Mouse (Mus musculus) layer of hippocampus, adult 11-12 months (tissue): ENCODE measurements around the gene Trp53i11.

Experiments
- DNase-seq: peaks from one replicate; pipeline ENCODE4 v3.0.0; 2022; ENCODE audit warnings: low spot score

Gene Trp53i11

DNA sequence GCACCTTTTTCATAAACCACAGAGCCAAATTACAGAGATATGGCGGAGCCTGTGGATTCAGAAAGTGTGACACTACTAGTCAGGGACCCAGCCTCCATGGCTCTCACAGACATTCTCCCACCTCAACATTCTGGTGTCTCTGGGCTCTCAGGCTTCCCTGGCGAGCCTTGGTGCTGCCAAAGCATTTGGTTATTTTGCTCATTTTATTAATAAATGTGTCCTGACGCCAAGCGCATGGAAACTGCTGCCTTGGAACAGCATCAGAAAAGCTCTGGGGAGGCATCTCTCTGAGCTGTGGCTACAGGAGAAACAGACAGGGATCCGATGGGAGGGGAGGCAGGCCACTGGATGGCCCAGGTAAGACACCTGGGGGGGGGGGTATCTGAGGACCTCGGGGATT is 15.4 kb upstream of the Trp53i11 start:
- DNase-seq = no peak

DNA sequence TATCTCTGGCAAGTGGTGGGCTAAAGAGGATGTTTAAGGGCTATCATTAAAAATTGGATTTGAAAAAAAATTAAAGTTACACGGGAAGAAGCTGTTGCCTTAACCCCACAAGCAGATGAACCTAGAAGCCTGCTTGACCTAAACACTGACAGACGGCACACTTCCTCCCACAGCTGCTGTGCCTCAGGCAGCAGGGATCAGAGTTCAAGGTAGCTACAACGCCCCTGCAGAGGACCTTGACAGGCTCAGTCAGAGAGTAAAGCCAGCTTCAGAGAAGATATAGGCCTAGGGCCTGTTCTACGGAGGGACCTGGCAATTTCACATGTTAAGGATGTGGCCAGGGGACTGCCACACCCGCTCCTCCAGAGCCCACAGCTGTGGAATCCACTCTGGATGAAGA is 14.9 kb upstream of the Trp53i11 start:
- no peak for DNase-seq

DNA sequence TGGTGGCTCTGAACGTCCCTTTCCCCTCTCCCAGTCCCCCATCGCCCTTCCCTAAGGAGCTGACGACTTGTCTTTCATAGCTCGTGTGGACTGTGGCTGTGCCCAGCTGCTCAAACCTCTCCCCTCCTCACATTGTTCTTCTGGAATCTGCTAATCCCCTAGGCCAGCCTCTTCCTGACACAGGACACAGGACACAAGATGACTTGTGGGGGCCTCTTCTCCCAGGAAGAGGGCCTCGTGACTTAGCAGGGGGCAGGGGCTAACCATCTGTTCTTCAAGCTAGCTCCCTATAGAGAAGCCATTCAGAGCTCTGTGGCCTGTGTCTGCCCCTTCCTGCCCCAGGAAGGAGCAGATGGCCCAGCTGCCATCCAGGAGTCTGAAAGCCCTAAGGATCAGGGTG is 13.2 kb upstream of the Trp53i11 start:
- DNase-seq = no peak

DNA sequence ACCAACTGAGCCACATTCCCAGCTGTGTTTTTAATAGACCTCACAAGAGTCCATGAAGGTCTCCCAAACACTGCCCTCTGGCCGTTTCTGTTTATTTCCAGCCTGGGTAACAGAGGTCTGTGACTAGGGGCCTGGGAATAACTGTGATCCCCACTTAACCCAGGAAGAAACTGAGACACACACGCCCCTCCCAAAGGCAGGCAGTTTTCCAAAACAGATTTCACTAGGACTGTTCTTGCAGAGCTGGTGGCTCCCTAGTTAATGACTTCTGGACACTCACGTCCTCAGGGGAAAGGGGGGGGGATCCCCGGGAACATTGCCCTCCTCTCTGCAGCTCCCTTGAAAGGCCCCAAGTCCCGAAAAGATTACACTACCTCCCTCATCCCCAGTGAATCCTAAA is 12.1 kb upstream of the Trp53i11 start:
- DNase-seq = no peak

DNA sequence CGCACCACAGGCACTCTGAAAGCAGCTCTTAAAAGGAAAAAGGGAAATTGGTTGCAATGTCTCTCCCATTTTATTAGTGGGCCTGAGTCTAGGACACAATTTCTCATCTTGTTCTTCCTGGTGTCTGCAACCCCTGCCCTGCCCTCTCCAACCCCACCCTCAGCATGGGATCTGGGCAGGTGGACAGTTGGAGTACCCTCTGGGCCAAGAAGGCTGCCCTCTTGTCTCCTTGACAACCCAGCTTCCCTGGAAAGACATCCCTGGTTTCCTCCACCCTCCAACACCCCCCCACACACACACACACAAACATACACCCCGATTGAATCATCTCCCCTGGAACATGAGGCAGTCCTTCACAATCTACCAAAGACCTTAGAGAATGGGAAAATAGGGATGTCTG is 11.6 kb upstream of the Trp53i11 start:
- no peak for DNase-seq

DNA sequence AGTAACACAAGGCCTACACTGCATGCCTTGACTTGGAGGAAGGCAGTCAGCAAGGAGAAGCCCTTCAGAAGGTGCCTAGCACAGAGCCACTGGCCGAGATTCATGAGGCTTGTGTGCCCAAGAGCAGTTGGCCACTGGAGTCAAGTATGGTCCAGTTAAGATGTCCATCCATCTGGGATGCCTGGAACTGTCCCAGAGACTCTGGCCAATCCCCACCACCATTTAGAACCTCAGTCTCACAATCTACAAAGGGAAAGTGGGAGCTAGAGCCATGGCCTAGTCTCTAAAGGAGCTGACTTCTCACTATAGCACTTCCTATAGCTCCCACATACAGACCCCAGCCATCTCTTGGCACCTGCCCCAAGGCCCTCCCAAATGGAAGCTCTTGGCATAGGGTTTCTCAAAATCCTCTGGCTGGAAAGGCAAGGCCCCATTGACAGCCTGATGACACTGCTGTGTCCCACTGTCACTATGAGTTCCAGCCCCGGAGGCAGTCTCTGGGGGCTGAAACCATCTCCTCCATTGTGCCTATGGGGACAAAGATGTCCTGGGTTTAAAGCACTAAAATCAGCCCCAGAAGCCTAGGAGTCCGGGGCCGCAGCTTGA is 11.1 kb upstream of the Trp53i11 start:
- DNase-seq = no peak

DNA sequence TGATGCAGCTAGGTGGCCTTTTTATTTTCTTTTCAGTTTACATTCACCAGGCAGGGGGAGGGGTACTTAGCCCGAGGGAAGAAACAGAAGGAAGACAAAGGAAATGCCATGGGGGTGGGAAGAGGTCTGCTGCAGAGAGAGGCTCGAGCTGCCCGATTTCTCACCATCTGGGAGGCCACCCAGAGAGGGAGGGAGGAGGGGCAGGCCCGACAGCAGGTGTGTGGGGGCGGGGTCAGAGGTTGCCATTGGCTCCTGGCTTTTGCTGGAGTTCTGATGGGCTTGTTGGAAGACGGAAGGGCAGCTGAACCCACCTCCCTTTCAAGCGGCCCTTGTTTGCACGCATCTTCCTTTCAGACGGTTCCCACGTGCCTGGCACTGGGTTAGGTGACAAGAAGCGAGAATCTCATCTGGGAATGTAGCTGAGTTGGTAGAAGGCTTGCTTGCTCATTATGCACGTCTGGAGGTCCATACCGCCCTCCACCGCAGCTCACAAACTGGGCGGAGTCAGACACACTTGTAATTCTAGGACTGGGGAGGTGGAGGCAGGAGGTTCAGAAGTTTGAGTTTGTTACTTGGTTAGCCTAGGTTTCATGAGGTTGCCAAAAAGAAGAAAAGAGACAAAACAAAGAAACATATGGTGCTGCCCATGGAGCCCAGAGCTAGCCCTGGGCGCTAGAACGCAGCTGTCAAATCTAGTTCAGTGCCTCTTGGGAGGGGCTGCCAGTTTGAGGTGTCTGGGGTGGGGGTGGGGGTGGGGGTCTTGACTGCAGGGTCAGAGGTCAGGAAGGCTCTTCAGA is 10.3 kb upstream of the Trp53i11 start:
- DNase-seq = no peak

DNA sequence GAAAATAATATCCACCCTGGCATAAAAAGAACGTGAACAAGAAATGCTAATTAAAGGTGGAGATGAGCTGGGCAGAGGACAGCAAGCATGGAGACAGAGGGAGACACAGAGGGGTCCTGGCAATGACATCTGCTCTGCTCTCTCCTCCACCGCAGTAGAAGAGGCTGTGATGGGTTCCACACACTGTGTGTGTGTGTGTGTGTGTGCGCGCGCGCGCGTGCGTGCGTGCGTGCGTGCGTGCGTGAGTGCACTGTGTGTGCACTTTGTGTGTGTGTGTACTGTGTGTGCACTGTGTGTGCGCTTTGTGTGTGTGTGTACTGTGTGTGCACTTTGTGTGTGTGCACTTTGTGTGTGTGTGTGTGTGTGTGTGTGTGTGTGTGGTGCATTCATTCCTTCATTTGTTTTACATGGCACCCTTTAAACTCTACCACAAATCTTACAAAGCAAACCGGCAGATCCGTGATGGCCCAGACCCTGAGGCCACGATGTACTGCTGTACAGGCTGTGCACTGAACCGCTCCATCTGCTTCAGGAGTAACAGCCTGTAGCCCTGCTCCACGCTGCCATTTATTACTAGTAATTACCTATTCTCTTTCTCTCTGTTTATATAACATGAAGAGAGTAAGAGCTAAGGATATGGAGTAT is 9.6 kb upstream of the Trp53i11 start:
- no peak for DNase-seq

DNA sequence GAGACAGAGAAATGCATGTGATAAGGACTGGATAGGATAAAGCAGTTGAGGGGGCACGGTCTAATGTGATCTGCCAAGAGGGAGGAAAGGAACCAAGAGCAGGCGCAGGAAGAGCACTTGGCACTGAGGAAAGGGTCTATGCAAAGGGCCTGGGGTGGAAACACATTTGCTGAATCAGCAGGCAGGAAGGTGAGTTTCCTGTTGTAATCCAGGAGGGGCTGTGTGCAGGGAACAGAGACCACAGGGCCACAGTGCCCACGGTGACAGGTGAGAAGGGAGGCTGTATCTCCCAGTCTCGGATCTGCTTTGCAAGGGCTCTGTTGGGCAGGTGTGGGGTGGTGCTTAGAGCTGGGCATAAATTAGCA is 9.1 kb upstream of the Trp53i11 start:
- no peak for DNase-seq

DNA sequence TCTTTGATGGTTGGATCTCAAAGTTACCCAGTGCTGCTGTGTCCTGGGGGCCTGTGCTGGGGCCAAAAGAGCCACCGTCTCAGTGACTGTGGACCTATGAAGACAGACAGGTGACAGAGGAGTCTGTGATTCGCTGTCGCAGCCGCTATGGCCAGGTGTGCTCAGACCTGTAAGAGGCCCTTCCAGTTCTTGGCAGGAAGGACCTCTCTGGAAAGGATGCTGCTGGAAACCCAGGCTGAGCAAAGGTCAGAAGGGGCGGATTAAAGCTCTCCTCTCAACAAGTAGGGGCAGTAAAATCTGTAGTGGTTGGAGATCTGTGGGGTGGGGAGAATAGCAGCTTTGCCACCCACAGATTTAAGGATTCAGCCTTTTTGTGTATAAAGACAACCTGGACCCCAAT is 7.7 kb upstream of the Trp53i11 start:
- DNase-seq = no peak

DNA sequence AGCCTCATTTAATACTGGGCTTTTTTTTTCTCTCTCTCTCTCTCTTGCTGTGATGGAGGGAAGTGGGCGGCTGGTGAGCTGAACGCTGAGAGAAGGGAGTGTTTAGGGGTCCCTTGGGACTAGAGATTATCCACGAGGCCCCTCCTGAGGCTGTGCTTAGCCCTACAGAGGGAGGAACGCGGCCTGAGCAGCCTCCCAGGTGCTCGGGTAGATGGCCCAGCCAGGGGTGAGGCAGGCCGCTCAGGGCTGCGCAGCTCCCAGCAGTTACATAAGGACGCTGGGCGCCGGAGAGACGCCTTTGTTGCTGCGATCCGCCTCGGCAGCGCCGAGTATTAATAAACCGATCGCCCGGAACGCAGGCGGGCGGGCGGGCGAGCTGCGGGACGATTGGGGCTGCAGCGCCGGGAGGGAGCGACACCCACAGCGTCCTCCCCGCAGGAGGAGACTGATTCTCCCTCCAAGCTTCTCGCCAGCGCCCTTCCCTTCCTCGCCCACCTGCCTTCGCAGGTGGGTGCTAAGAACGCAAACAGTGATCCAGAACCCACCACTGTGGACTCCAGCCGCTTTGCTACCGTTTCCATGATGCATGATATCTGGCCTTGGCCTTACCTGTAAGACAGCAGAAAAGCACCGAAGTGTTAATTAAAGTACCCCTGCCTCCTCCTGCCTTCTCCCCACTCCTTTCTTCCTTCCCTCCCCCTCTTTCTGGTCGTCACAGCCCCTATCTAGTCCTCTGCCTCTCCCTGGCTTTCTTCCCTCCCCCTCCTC is 7.1 kb upstream of the Trp53i11 start:
- peak; percentile 70 for DNase-seq

DNA sequence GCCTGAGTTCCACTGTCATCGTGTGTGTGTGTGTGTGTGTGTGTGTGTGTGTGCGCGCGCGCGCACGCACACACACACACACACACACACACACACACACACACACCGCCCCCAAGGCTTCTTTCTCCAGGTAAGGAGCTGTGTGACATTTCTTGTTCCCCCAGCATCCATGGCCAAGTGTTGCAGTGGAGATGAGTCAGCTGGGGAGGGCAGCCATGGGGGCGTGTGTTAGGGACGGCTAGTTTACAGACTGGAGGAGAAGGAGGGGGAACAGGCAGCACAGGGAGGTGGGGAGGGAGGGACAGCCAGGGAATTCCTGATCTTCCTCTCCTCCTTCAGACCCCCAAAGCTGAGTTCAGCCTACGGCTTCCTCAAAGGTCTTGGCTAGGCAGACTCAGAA is 4.5 kb upstream of the Trp53i11 start:
- DNase-seq = no peak

DNA sequence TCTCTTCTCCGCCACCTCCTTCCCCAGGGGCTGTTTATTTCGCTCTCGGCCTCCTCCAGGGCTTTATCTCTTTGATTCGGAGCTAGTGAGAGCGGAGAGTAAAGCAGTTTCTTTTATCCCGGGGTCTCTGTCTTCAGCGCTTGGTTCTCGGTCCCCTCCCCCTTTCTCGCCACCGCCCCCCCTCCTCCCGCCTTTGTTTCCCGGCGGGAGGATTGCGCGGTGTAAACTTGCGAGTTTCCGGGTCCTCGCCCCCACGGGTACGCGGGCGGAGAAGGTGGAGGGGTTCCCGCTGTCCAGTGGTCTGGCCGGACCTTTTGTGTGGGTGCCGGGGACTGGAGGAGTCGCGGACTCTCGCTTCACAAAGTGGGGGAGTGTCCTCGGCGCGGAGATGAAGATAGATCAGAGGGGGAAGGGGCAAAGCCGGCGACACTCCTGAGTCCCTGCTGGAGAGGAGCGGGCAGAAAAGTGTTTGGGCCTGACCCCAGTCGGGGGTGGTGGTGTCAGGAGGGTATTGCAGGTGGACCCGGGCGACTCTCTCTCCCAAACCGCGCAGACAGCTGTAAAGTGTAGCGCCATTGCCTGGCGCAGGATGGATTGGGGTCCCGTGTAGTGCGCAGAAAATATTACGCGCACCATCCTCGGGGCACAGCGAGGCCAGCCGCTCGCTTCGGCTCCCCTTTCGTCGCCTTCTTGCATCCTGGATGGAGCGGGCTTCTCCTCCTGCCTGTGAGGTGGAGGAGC is 842 bp downstream of the Trp53i11 start:
- DNase-seq = no peak

DNA sequence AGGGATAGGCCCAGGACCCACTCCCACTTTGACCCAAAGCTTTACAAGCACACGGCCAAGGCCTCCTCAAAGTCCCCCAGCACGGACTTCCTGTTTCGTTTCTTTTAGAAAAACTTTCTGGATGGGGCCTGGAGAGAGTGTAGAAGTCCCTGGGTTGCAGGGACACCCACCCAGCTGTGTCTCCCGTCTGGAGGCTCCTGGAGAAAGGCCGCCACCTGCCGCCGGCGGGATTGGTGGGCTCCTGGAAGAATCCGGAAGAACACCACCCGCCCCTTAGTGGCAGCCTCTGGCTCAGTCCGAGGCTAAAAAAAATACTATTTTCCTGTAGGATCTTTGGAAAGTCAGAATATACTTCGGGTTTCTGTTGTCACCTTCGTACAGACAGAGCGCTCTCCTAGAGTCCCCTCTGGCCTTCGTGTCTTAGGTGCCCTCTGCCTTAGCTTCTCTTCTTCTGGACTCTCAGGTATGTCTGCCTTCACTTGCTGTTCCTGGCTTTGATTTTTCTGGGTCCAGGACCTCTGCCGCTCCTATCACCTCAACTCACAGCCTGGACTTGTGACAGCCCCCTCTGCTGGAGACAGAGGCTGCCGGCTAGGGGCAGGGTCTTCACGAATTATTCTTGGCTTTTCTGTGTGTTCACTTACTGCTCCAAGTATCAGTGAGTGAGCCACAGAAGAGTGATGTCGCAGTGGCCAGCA is 1.6 kb downstream of the Trp53i11 start:
- no peak for DNase-seq

DNA sequence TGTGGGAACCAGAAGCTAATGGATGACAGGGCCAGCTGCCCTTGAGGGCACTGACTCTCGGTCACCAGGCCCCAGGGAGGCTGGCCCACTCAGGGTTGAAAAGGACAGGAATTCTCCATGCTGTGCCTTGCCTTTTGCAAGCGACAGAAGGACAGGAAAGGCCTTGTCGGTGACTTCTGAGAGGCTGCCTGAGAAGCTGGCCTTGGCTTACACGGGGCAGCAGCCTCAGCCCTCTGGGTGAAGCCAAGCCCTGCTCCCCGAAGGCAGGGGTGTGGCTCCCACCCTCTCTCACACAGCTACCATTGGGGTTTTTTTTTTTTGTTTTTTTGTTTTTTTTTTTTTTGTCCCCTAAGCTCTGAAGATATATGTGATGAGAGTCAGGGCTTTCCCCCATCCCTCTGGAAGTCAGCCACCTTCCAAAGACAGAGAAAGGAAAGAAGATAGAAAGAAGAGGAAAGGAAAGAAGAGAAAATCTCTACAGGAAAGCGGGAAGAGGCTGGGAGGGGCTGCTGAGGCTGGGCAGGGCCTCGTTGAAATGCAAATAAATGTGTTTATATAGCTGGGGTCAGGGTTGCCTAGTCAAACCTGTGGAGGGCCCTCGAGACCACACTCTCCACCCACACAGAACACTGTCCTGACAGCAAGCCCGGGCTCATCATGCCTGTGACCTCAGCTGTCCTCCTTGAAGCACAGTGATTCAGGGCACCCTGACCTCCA is 3.6 kb downstream of the Trp53i11 start:
- DNase-seq = no peak

DNA sequence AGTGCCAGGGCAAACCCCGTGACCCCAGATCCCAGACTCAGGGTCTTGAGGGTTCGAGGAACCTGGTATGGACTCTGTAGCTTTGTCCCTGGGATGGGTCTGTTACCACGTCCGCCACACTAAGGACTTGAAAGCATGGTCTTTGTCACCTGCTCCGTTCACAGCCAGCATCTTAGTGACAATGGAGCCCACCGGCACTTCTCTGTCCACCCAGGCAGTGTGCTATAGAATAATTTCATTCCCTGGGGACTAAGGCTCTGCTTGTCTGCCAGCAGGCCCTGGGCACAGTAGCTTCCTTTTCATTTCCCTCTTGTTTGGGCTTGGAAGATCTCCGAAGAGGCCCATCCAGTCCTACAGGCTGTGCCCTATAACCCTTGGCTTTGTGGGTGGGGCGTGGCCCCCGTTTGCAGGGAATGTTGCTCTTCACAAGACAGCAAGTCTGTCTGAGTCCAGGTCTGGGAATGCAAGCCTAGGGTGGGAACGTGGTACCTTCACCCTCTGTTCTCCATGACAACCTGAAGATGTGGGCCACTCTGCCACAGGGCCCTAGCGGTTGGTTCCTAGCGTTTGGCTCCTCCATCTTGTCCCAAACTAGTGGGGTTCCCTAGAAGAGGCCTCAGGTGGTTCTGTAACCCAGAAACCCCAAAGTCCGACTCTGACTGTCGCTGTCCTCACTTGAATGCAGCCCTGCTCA is 4.3 kb downstream of the Trp53i11 start:
- no peak for DNase-seq

DNA sequence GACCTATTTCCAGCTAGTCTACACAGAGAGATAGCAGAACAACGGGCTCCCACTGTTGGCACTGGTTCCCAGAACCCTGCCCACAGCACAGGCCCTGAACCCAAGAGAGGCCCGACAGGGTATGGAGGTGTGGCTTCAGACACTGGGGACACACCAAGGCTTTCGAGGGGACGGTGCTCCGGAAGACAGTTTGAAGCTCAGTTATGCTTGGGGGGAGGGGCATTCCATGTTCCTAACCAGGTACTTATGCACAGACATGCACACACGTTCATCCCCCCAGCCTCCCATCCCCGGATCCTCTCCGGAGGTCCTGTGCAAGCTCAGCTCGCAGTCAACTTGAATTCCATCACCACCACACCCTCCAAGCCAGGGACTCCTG is 4.8 kb downstream of the Trp53i11 start:
- no peak for DNase-seq

DNA sequence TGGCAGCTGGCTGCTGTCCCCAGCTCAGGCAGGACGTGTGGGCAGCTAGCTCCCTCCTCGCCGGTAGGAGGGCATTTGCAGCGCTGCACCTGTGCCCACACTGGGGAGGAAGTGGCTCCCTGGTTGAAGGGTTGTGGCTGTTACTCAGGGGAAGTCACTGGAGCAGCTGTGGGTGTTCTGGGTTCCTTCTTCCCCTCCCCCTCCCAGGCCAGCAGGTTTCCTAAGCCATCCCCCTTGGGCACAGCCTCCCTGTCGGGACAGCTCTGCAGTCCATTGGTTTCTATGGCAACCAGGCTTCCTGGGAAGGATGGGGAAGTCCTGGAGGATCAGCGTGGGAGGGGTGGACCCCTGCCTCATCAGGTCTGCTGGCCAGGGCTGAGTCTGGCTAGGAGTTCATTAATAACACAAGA is 5.3 kb downstream of the Trp53i11 start:
- no peak for DNase-seq

DNA sequence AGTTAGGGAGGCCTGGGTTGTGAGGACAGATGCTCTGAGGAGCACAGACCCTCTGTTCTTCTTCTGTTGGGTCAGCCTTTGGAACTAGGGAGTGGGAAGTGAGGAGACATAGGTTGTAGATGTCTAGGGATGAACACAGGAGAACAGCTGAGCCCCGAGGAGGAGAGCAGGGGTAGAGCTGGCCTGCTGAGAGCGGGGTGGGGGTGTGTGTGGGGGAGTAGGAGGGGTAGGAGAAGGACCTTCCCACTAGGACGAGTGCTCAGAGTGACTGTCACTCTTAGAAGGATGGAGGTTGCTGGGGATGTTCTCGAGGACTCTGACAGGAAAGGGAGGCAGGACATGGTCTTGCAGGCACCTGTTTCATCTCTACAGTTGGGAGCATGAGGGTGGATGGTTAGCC is 6.5 kb downstream of the Trp53i11 start:
- no peak for DNase-seq

DNA sequence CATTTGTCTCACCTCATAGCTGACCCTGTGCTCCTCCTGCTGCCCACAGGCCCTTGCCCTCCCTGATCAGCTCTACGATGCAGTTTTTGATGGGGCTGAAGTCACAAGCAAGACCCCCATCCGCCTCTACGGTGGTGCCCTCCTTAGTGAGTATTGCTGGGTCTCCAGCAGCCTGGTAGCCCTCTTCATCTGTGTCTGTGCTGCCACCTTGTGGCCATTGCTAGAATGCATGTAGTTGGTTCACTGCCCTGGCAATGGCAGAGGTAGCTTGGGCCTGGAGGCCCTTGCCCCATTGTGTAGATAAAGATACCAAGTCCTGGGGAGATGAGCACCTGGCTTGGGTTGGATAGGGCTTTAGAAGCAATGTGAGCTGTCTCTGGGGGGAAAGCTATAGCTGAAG is 11.5 kb downstream of the Trp53i11 start:
- peak; percentile 93 for DNase-seq
